Mouse (Mus musculus) urinary bladder, postnatal 4 days (tissue): ENCODE measurements at regions not wholly inside any gene's neighbourhood (a gene's known extent, or its start where the extent isn't known, plus 50 kb on each side); places are given as distances from the start of the nearest gene placed in this dataset.

Source experiments
- DNase-seq, 2 experiments: peaks; one replicate each; pipeline ENCODE4 v3.0.0; 2021 to 2022; ENCODE audit warnings: low spot score in 2 of 2

GRCm38 (mm10) chr6:31161445-31162340 is 202.8 kb upstream of the Klf14 start:
- DNase-seq = no peak

GRCm38 (mm10) chr6:31165011-31165410 is 206.1 kb upstream of the Klf14 start:
- DNase-seq = no peak

GRCm38 (mm10) chr6:31166347-31166746 is 207.5 kb upstream of the Klf14 start:
- DNase-seq = no peak

GRCm38 (mm10) chr6:31167732-31168131 is 208.9 kb upstream of the Klf14 start:
- no peak for DNase-seq

GRCm38 (mm10) chr6:31168730-31169129 is 209.9 kb upstream of the Klf14 start:
- no peak for DNase-seq

GRCm38 (mm10) chr6:31169343-31169742 is 210.5 kb upstream of the Klf14 start:
- no peak for DNase-seq

- no peak for DNase-seq
Observed at GRCm38 (mm10) chr6:31169868-31170600, 211.2 kb upstream of the Klf14 start.

GRCm38 (mm10) chr6:31171831-31172569 is 213.1 kb upstream of the Klf14 start:
- no peak for DNase-seq

- DNase-seq = no peak
Observed at GRCm38 (mm10) chr6:31175769-31176168, 216.9 kb upstream of the Klf14 start.

GRCm38 (mm10) chr6:31176368-31176767 is 217.5 kb upstream of the Klf14 start:
- DNase-seq = no peak

- no peak for DNase-seq
Observed at GRCm38 (mm10) chr6:31176831-31177230, 218.0 kb upstream of the Klf14 start.

- DNase-seq = no peak
Observed at GRCm38 (mm10) chr6:31178201-31178880, 219.5 kb upstream of the Klf14 start.

GRCm38 (mm10) chr6:31182284-31182683 is 216.3 kb upstream of the Mkln1 start:
- DNase-seq = no peak

- DNase-seq = no peak
Observed at GRCm38 (mm10) chr6:31183127-31183526, 215.4 kb upstream of the Mkln1 start.

- DNase-seq = no peak
Observed at GRCm38 (mm10) chr6:31184554-31184953, 214.0 kb upstream of the Mkln1 start.

- DNase-seq = no peak
Observed at GRCm38 (mm10) chr6:31185151-31185550, 213.4 kb upstream of the Mkln1 start.

- DNase-seq = no peak
Observed at GRCm38 (mm10) chr6:31188066-31188465, 210.5 kb upstream of the Mkln1 start.

GRCm38 (mm10) chr6:31189060-31189459 is 209.5 kb upstream of the Mkln1 start:
- DNase-seq = no peak

- DNase-seq = no peak
Observed at GRCm38 (mm10) chr6:31190070-31190469, 208.5 kb upstream of the Mkln1 start.

GRCm38 (mm10) chr6:31190628-31191373 is 207.7 kb upstream of the Mkln1 start:
- no peak for DNase-seq

- no peak for DNase-seq
Observed at GRCm38 (mm10) chr6:31191577-31191976, 207.0 kb upstream of the Mkln1 start.
